Mouse (Mus musculus) spleen, postnatal 36 days (tissue): Measurements from ENCODE around the gene Smim11.

Experiments
- DNase-seq, 2 experiments: peaks; one replicate each; pipeline ENCODE4 v3.0.0; 2022; ENCODE audit warnings: low spot score in 2 of 2, mixed read lengths in 1 of 2

Gene Smim11

GRCm38 (mm10) chr16:92300649-92301411 lies at the start of gene Smim11:
Smim11 (plus strand) TSS chr16:92301286.
- DNase-seq, result peak; percentile 92 to 95

DNA sequence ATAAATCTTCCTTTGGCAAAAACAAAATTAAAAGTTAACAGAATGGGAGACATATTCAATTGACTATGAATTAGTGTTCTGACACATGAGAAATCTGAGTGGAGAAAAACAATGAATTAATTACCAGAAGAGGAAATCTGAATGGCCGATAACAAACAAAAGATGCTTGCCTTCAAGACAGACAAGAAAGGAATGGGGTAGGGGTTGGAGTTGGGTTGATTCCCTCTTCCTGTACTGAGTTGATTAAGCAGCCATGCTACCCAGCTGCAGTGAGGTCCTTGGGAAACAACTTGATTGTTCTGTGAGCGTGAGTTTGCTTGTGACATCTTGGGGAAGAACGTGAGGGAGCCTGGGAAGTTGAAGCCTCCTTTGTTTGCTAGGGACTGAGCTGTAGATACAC lies 46.8 kb upstream of the Smim11 start:
- DNase-seq, result no peak

GRCm38 (mm10) chr16:92267861-92268260 lies 33.2 kb upstream of the Smim11 start:
- DNase-seq, result no peak

- no peak for DNase-seq
These were observed 26.6 kb upstream of the Smim11 start for GRCm38 (mm10) chr16:92274516-92274915.

DNA sequence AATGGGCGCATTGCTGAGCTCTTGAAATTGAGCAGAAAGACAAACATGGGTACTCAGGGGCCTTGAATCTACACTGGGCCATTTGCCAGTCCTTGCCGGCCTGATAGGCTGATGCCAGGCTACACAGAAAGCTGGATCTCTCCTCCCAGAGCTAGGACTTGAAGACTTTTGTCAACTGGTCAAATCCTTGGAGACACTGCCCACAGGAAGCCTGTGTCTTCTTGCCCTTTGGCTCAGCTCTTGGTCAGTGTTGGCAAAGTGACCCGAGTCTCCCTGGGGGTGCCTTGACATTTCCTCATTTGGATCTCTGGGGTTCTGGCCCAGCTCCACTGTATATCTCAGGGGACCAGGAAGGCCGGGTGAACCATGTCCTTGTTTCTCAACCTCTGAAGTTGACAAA lies 25.6 kb upstream of the Smim11 start:
- DNase-seq, result no peak

DNA sequence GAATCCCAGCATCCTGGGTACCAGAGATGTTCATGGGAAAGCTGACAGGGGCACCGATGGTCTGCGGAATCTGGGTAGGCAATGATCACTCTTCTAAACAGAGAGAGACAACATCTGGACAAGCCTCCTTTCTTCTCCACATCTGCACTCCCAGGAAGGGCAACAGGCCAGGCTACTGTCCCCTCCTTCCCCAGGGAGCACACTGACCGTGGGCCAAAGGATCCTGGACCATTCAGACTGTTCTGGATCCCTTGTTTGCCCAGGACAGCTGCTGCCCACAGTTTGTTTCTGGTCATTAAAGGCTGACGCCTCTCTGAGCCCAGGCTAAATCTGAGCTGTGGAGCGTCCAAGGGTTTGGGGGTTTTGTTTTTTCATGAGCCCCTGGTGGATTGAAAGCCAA lies 18.4 kb upstream of the Smim11 start:
- DNase-seq, result no peak

GRCm38 (mm10) chr16:92285068-92285467 lies 16.0 kb upstream of the Smim11 start:
- DNase-seq, result no peak

DNA sequence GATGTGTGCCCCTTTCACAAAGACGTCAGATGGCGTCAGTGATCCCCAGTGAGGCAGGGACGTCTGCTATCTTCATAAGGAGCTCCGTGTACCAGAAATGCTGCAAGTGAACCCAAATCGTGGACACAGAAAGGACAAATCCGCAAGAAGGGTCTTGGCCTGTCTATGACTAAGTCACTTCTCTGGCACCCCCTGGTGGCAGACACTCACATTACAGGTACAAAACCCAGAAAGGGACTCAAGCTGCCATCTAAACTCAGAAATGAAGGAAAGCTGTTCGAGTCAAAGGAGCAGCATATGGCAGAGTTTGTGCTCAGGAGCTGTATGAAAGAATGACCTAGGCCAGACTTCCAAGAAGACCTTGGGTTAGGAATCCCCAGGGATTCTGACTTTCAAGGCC lies 14.5 kb upstream of the Smim11 start:
- DNase-seq, result peak; percentile 41 to 56

DNA sequence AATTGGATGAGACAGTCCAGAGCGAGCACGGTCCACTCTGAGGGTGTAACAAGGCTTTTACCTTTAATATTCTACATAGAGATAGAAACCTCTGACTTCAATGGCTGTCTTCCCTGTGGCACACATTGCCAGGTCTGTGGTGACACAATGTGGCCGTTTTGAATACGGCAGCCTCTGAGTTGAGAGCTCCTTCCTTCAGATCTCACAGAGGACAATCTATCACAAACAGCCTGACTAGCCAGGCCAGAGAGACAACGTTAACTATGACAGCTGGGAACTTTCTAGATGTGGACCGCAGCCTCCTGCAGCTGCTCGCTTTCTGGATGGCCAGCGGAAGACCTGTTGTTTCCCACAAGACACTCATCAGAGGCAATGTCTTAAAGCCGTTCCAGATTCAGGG lies 12.3 kb upstream of the Smim11 start:
- no peak for DNase-seq

DNA sequence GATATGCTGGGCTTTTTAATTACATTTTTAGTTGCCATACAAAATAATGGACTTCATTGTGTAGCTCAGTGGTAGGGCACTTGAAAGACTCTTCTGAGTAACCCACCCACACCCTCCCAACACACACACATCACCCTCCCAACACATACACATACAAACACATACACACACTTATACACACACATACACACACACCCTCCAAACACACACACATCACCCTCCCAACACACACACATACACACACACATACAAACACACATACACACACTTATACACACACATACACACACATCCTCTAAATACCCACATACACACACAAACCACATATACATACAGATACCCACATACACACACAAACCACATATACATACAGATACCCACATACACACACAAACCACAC lies 11.0 kb upstream of the Smim11 start:
- no peak for DNase-seq

DNA sequence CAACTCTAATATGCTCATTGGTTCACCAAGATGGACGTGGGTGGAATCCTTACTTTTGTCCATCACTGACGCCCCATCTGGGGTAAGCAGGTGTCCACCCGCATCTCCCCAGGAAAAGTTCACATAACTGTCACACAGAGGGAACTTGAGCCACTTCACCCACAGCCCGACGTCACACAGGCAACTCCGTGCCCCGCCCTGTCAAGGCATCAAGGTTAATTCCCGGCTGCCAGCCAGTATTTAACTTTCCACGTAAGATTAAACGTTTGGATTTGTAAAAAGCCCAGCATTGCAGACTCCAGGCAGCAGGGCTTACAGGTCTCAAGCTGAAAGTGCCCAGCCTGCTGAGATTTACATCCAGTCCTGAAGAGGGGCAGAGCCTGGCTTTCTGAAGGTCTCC lies 9.0 kb upstream of the Smim11 start, which contains the start of gene Kcne2:
Gene Kcne2 (plus strand): TSS at position 289 of the 400 bp plus-strand sequence.
- DNase-seq, result no peak

GRCm38 (mm10) chr16:92294267-92294970 lies 6.7 kb upstream of the Smim11 start:
- no peak for DNase-seq

GRCm38 (mm10) chr16:92295328-92295727 lies 5.8 kb upstream of the Smim11 start:
- DNase-seq, result no peak

DNA sequence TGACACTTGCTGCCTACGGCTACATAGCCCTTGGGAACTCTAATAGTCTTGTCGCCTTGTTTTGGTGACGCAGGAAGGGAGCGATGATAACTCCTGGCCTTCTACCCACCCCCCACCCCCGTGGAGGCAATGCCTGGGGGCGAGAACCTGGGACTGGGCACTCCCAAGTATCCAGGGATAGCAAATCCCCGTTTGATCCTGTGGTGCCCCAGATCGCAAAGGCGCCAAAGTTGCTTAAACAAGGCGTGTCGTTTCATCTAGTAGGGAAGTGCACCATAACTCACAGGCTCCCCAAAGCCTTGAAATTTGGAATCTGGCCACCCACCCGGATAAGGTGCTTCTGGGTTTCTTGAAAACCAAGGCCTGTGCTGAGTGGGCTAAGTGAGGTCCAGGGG lies 323 bp downstream of the Smim11 start:
- no peak for DNase-seq

GRCm38 (mm10) chr16:92301989-92302388 lies 903 bp downstream of the Smim11 start:
- DNase-seq, result no peak

- no peak for DNase-seq
These were observed 1.4 kb downstream of the Smim11 start for GRCm38 (mm10) chr16:92302506-92302905.

DNA sequence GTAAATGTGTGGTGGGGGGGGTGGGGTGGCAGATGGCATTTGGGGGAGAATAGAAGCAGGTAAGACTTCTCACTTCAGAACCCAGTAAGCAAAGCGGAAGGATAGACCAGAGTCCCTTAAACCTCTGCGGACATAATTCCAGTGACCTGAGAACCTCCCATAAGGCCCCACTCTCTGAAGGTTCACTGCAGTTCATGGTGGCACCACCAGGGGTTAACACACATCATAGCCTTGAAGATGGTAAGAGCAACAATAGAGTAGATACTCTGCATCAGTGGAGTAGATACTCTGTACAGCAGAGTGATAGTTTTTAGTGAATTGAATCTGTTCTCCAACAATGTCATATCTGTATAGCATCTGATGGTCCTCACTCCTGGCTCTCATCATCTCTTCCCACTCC lies 4.4 kb downstream of the Smim11 start:
- DNase-seq, result no peak

DNA sequence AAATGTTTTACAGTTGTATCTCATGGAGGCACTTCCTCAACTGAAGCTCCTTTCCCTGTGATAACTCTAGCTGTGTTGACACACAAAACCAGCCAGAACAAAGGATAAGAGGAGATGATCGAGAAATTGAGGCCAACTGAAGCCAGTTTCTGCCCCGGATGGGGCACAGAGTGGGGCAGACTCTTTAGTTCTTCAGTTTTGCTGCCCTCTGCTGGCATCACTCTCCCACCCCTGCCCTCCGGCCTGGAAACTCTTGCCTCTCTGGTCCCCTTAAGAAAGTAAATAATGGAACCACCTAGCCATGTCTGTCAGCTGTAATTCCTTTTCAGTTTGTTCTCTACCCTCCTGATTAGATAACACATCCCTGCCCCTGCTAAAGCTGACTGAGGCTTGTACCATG lies 6.9 kb downstream of the Smim11 start:
- no peak for DNase-seq

GRCm38 (mm10) chr16:92309126-92309525 lies 8.0 kb downstream of the Smim11 start:
- no peak for DNase-seq

- DNase-seq, result peak in 1 of 2 experiments; percentile 27
These were observed 13.1 kb downstream of the Smim11 start for GRCm38 (mm10) chr16:92313953-92314741.

DNA sequence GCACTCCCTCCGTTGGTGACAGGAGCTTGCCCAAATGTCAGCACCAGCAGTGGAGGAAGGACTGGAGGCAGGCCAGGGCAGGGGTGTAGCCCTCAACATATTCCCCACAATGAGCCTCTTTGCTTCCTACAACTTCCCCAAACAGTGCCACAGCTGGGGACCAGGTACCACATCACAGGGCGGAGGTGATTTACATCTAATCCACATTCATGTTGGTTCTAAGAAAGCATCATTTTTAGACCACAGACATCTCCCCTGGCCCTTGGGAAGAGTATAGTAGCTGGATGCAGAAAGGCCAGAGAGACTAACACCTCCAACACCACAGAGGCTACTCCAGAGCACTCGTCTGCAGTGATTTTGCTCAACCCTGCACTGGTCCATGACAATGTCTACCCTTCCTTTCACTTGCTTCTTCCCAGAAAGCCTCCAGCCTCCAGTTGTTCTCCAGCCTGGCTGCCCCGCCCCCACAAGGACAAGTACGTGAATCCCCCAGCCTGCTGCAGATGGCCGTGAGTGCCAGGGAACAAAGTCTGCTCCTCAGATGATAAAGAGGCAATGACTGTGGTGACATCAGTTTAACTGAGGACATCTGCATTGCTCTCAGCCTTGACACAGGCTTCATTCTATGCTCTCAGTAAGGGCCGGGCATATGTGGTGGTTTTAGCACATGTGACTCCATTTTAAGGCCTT lies 15.1 kb downstream of the Smim11 start:
- no peak for DNase-seq
